Mouse (Mus musculus): ENCODE measurements around the gene Gm20388. TPM values are rescaled to one million over a fixed set of nuclear protein-coding genes. Genes with fewer than 3 reads are reported as not detected.
A peak's percentile ranks its signal among the peaks of the same experiment; 100 is the strongest.

Gene Gm20388
- total RNA-seq, 1 experiment, result 27.0 TPM

DNA sequence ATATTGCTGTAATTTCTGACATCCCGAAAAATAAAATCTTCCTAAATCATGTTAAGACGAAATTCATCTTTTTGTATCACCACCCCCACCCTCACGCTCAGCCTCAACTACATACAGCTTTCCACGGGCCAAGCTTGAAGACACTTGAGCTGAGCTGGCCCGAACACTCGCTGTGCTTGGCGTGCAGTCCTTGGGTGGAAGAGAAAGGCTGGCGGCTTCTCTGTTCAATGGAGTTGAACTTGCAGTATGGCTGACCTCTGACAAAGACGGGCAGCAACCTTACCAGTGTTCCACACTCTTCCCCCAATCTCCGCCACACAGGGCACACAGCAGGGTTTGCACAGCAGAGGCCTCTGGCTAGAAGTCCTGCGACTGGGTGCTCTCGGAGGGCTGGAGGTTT is 670.7 kb downstream of the Gm20388 start:
- DNase-seq (ENCODE audit: low read depth, low spot score), result no peak
- Histone ChIP-seq H3K36me3 (ENCODE audit: control insufficient read depth, insufficient read depth, low read length, poor library complexity, severe bottlenecking) (peaks cover 74% of the 10 kb centered on the region), H3K9ac (ENCODE audit: insufficient read depth, low read depth, low read length, poor library complexity, severe bottlenecking) (no peak overlapping the region), H3K4me1 (ENCODE audit: control insufficient read depth in 2 of 2, insufficient read depth in 2 of 2, low read length in 2 of 2, poor library complexity in 1 of 2) (peaks cover 0 to 3% of the 10 kb centered on the region in 2 experiments; a peak in 1 of 4 replicates), H3K9me3 (ENCODE audit: control insufficient read depth, insufficient read depth, low read depth, low read length) (no peaks in the 10 kb centered on the region), H3K27ac (ENCODE audit: insufficient read depth, low read depth, low read length, poor library complexity, severe bottlenecking) (no peak overlapping the region), H3K4me3 (ENCODE audit: insufficient read depth in 1 of 2, low read depth in 1 of 2, low read length in 2 of 2, poor library complexity in 1 of 2, severe bottlenecking in 1 of 2) (no peak overlapping the region)
- TF ChIP-seq CHD2 (IDR thresholded peaks at IDR 0.05; ENCODE audit: low read depth, low read length), result no peak
- no peak for TF ChIP-seq ZC3H11A (IDR thresholded peaks at IDR 0.05; ENCODE audit: borderline replicate concordance, low read depth, low read length)
- no peak for TF ChIP-seq MAFK (IDR thresholded peaks at IDR 0.05; ENCODE audit: insufficient read depth, low read depth, low read length)
- no peak for TF ChIP-seq ZNF384 (IDR thresholded peaks at IDR 0.05; ENCODE audit: low read depth, low read length)
- TF ChIP-seq HCFC1 (IDR thresholded peaks at IDR 0.05; ENCODE audit: borderline replicate concordance, insufficient read depth, low read length), result no peak
- in situ Hi-C loops (cut with MboI; ENCODE audit: low sequenced_read_pairs in 2 of 2, unreplicated experiment in 2 of 2), result no loop called here

DNA sequence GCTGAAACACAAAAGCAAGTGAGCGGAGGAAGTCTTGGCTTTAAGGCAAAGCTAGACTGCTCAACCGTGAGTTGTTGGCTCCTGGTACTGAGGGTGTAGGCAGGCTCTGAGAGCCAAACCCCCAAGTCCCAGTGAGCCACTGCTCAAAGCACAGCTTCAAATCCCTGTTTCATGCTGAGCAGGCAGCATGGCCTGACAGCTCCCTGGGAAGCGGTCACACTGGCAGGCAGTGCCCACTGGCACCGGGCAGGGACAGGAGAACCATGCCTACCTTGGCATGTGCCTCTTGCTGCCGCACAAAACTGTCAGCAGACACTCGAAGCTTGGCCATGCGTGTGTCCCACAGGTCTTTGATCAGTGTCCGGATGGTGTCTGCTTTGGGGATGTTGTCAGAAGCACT is 671.2 kb downstream of the Gm20388 start:
- no peaks in the 10 kb centered on the region for H3K9me3 ChIP-seq (ENCODE audit: control insufficient read depth, insufficient read depth, low read depth, low read length)
- H3K4me1 ChIP-seq (ENCODE audit: control insufficient read depth in 2 of 2, insufficient read depth in 2 of 2, low read length in 2 of 2, poor library complexity in 1 of 2), result peaks cover 0 to 3% of the 10 kb centered on the region in 2 experiments; a peak in 1 of 4 replicates
- TF ChIP-seq ZNF384 (IDR thresholded peaks at IDR 0.05; ENCODE audit: low read depth, low read length) (no peak), CHD2 (IDR thresholded peaks at IDR 0.05; ENCODE audit: low read depth, low read length) (no peak), HCFC1 (IDR thresholded peaks at IDR 0.05; ENCODE audit: borderline replicate concordance, insufficient read depth, low read length) (no peak), MAFK (IDR thresholded peaks at IDR 0.05; ENCODE audit: insufficient read depth, low read depth, low read length) (no peak), ZC3H11A (IDR thresholded peaks at IDR 0.05; ENCODE audit: borderline replicate concordance, low read depth, low read length) (no peak)
- DNase-seq (ENCODE audit: low read depth, low spot score), result no peak
- no peak overlapping the region for H3K27ac ChIP-seq (ENCODE audit: insufficient read depth, low read depth, low read length, poor library complexity, severe bottlenecking)
- in situ Hi-C loops (cut with MboI; ENCODE audit: low sequenced_read_pairs in 2 of 2, unreplicated experiment in 2 of 2), result no loop called here
- H3K9ac ChIP-seq (ENCODE audit: insufficient read depth, low read depth, low read length, poor library complexity, severe bottlenecking), result no peak overlapping the region
- H3K4me3 ChIP-seq (ENCODE audit: insufficient read depth in 1 of 2, low read depth in 1 of 2, low read length in 2 of 2, poor library complexity in 1 of 2, severe bottlenecking in 1 of 2), result no peak overlapping the region
- H3K36me3 ChIP-seq (ENCODE audit: control insufficient read depth, insufficient read depth, low read length, poor library complexity, severe bottlenecking), result peaks cover 69% of the 10 kb centered on the region

GRCm38 (mm10) chr8:120585521-120585920 is 674.9 kb downstream of the Gm20388 start:
- Histone ChIP-seq H3K9me3 (ENCODE audit: control insufficient read depth, insufficient read depth, low read depth, low read length) (no peaks in the 10 kb centered on the region), H3K9ac (ENCODE audit: insufficient read depth, low read depth, low read length, poor library complexity, severe bottlenecking) (no peak overlapping the region), H3K4me1 (ENCODE audit: control insufficient read depth in 2 of 2, insufficient read depth in 2 of 2, low read length in 2 of 2, poor library complexity in 1 of 2) (peaks cover 0 to 4% of the 10 kb centered on the region in 2 experiments; a peak in 1 of 4 replicates), H3K4me3 (ENCODE audit: insufficient read depth in 1 of 2, low read depth in 1 of 2, low read length in 2 of 2, poor library complexity in 1 of 2, severe bottlenecking in 1 of 2) (no peak overlapping the region), H3K27ac (ENCODE audit: insufficient read depth, low read depth, low read length, poor library complexity, severe bottlenecking) (no peak overlapping the region), H3K36me3 (ENCODE audit: control insufficient read depth, insufficient read depth, low read length, poor library complexity, severe bottlenecking) (peaks cover 35% of the 10 kb centered on the region)
- TF ChIP-seq ZC3H11A (IDR thresholded peaks at IDR 0.05; ENCODE audit: borderline replicate concordance, low read depth, low read length), result no peak
- no peak for TF ChIP-seq MAFK (IDR thresholded peaks at IDR 0.05; ENCODE audit: insufficient read depth, low read depth, low read length)
- no peak for TF ChIP-seq ZNF384 (IDR thresholded peaks at IDR 0.05; ENCODE audit: low read depth, low read length)
- no peak for TF ChIP-seq CHD2 (IDR thresholded peaks at IDR 0.05; ENCODE audit: low read depth, low read length)
- TF ChIP-seq HCFC1 (IDR thresholded peaks at IDR 0.05; ENCODE audit: borderline replicate concordance, insufficient read depth, low read length), result no peak
- in situ Hi-C loops (cut with MboI; ENCODE audit: low sequenced_read_pairs in 2 of 2, unreplicated experiment in 2 of 2), result no loop called here
- DNase-seq (ENCODE audit: low read depth, low spot score), result no peak

DNA sequence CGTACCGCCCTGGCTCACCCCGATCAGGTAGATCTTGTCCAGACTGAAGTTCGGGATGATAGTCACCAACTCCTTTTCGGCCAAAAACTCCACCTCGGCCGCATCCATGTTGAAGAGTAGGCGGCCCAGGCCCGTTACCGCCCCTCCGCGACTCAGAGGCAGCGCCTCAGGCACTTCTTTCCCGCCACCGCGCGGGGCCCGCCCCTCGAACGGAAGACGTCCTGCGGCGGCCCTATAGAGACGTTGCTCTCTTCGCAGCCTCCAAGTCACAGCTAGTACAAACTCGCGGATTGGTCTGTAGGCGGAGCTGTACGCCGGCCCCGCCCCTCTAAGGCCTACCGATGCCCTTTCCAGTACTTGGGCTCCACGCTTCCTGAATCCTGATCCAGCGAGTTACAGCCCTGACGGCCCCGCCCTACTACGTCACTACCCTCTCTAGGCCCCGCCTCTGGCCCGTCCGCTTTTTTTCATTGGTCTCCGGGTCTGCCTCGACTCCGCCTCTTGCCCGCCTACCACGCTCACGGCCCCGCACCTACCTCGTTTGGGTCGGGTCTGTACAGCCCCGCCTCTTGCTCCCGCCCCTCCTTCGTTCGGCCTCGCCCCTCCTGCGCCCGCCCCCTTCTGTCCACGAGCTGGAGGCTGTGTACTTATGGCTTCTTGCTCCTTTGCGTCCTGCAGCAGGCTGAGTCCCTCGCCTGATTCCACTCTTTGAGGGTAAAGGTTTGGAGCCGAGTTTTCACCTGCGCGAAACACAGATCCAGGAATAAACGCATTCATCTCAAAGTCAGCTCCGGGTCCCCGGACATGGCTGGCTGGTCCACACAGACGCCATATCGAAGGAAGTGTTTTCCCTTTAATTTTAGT is 678.5 kb downstream of the Gm20388 start, which contains the start of gene Gins2:
Gins2 (minus strand) TSS at position 397 of the 864 bp plus-strand sequence.
- peak; percentile 99 for DNase-seq (ENCODE audit: low read depth, low spot score)
- Histone ChIP-seq H3K36me3 (ENCODE audit: control insufficient read depth, insufficient read depth, low read length, poor library complexity, severe bottlenecking) (peaks cover 17% of the 10 kb centered on the region), H3K4me1 (ENCODE audit: control insufficient read depth in 2 of 2, insufficient read depth in 2 of 2, low read length in 2 of 2, poor library complexity in 1 of 2) (0 out of 4 replicates have a peak, but pooled peaks cover 0 to 3% of the 10 kb centered on the region in 2 experiments), H3K27ac (ENCODE audit: insufficient read depth, low read depth, low read length, poor library complexity, severe bottlenecking) (peak within 1 kb of the TSS; percentile 48; the same call in 1 of the 2 replicates), H3K9ac (ENCODE audit: insufficient read depth, low read depth, low read length, poor library complexity, severe bottlenecking) (peak within 1 kb of the TSS; percentile 92), H3K4me3 (ENCODE audit: insufficient read depth in 1 of 2, low read depth in 1 of 2, low read length in 2 of 2, poor library complexity in 1 of 2, severe bottlenecking in 1 of 2) (peak within 1 kb of the TSS; percentile 91 to 92), H3K9me3 (ENCODE audit: control insufficient read depth, insufficient read depth, low read depth, low read length) (no peaks in the 10 kb centered on the region)
- in situ Hi-C loops (cut with MboI; ENCODE audit: low sequenced_read_pairs in 2 of 2, unreplicated experiment in 2 of 2), result no loop called here
- TF ChIP-seq HCFC1 (IDR thresholded peaks at IDR 0.05; ENCODE audit: borderline replicate concordance, insufficient read depth, low read length) (peak; percentile 67; the same call in 1 of the 2 replicates), CHD2 (IDR thresholded peaks at IDR 0.05; ENCODE audit: low read depth, low read length) (peak; percentile 56; the same call in 1 of the 2 replicates), ZC3H11A (IDR thresholded peaks at IDR 0.05; ENCODE audit: borderline replicate concordance, low read depth, low read length) (no peak), ZNF384 (IDR thresholded peaks at IDR 0.05; ENCODE audit: low read depth, low read length) (no peak), MAFK (IDR thresholded peaks at IDR 0.05; ENCODE audit: insufficient read depth, low read depth, low read length) (no peak)
